Mouse (Mus musculus) limb, embryonic 14.5 days (tissue): Measurements from ENCODE around the gene Zfp28. TPM values are rescaled to one million over a fixed set of nuclear protein-coding genes. Genes with fewer than 3 reads are reported as not detected.

Experiments used
- ATAC-seq: fragments of 200-750 bp; cut with Nextera tagmentation; 2 replicates; pipeline ENCODE4 v1.8.0; 2017; ENCODE audit warnings: low read depth, moderate number of reproducible peaks, moderate TSS enrichment; ENCODE audit not compliant: low FRiP score
- DNase-seq: peaks from one replicate; pipeline ENCODE4 v3.0.0-alpha.2; 2015; ENCODE audit warnings: low spot score
- H3K27ac ChIP-seq: fragments of 300-500 bp; sonication (generic); replicated peaks from 2 replicates; pipeline ENCODE4 v1.5.1; 2014; ENCODE audit warnings: low read depth, mild to moderate bottlenecking, low read length, moderate library complexity, mixed read lengths
- H3K27me3 ChIP-seq: fragments of 300-500 bp; sonication (generic); 2 replicates; pipeline ENCODE4 v1.6.1; 2014; ENCODE audit warnings: low read length, mixed read lengths; ENCODE audit not compliant: control insufficient read depth, insufficient read depth
- H3K36me3 ChIP-seq: fragments of 300-500 bp; sonication (generic); 2 replicates; pipeline ENCODE4 v1.6.1; 2014; ENCODE audit warnings: mild to moderate bottlenecking, low read length, moderate library complexity, mixed read lengths; ENCODE audit not compliant: control insufficient read depth, insufficient read depth
- H3K4me1 ChIP-seq: fragments of 300-500 bp; sonication (generic); 2 replicates; pipeline ENCODE4 v1.6.1; 2014; ENCODE audit warnings: antibody characterized with exemption, low read length, mixed read lengths; ENCODE audit not compliant: control insufficient read depth, insufficient read depth
- H3K4me2 ChIP-seq: fragments of 300-500 bp; sonication (generic); replicated peaks from 2 replicates; pipeline ENCODE4 v1.6.1; 2014; ENCODE audit warnings: low read depth, mild to moderate bottlenecking, low read length, moderate library complexity; ENCODE audit not compliant: severe bottlenecking
- H3K4me3 ChIP-seq: fragments of 300-500 bp; sonication (generic); replicated peaks from 2 replicates; pipeline ENCODE4 v1.5.1; 2014; ENCODE audit warnings: low read length
- H3K9ac ChIP-seq: fragments of 300-500 bp; sonication (generic); 2 replicates; pipeline ENCODE4 v1.6.1; 2014; ENCODE audit warnings: mild to moderate bottlenecking, low read depth, low read length, moderate library complexity; ENCODE audit not compliant: severe bottlenecking
- H3K9me3 ChIP-seq: fragments of 300-500 bp; sonication (generic); 2 replicates; pipeline ENCODE4 v1.6.1; 2016; ENCODE audit warnings: low read length; ENCODE audit not compliant: control insufficient read depth
- POLR2A ChIP-seq: fragments of 200-500 bp; IDR thresholded peaks from 2 replicates; pipeline ENCODE4 v1.8.0; 2012; ENCODE audit warnings: inconsistent platforms, mild to moderate bottlenecking, moderate library complexity, borderline replicate concordance; ENCODE audit not compliant: insufficient read depth, insufficient read length; ENCODE audit errors: extremely low read depth
- WGBS: fragments of 180-500 bp; shearing (Covaris S2); extraction: QIAGEN DNeasy Blood & Tissue Kit; methylation state at CpG from one replicate; pipeline ENCODE4 v1.1.7; 2014; 5-methylcytosine and 5-hydroxymethylcytosine counted together
- polyA plus RNA-seq, 2 experiments: library from polyadenylated mRNA; depleted of rRNA in 1 of 2; stranded (reverse) in 1 of 2; unstranded in 1 of 2; fragments of >200 nt; fragmentation: Nextera tagmentation in 1 of 2; extraction: Ambion mirVana in 1 of 2; gene quantifications; 2 replicates each; pipeline versions ENCODE4 v1.2.1 to v1.2.3; 2012 to 2014

The Zfp28 gene
- polyA plus RNA-seq, 2 experiments: 11.0 to 11.1 TPM

DNA sequence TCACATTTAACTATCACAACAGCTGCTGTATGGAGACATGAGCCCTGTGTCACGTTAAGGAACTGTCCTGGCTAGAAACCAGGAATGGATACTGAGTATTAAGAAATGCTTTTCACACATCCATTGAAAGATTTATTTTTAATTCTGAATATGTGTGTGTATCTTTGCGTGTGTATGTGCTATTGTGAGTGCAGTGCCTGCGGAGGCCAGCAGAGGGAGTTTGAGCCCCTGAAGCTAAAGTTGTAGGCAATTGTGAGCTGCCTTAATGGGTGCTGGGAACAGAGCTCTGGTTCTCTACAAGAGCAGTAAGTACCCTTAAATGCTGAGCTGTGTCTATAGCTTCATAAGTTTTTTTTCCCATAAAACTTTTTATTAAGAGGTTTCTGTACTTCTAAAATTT is 46.3 kb downstream of the Zfp28 start:
- Histone ChIP-seq H3K4me1 (no peaks in the 10 kb centered on the region), H3K9ac (no peak overlapping the region), H3K27me3 (no peaks in the 10 kb centered on the region), H3K27ac (no peak overlapping the region), H3K9me3 (peaks cover 4% of the 10 kb centered on the region; the same call in 1 of the 2 replicates), H3K36me3 (no peaks in the 10 kb centered on the region), H3K4me2 (no peak overlapping the region), H3K4me3 (no peak overlapping the region)
- TF ChIP-seq POLR2A: no peak
- no peak for ATAC-seq
- WGBS: 82% methylated on average over 3 of the region's 3 CpGs
- DNase-seq: no peak

DNA sequence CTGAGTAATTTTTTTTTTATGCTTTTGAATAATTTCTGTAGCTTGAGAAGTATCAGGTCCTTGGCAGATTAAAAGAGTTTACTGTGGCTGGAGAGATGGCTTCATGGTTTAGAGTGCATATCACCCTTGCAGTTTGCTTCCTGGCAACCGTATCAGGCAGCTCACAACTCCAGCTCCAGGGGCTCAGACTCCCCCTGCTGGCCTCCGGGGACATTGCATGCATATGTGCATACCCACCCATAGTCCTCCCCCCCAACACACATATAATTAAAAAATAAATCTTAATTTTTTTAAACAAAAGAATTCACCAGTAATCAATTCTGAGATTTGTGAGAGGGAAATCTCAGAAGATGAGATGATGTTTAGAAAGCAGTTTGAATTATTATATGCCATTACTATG is 47.2 kb downstream of the Zfp28 start:
- Histone ChIP-seq H3K9ac (no peak overlapping the region), H3K36me3 (no peaks in the 10 kb centered on the region), H3K9me3 (peaks cover 4% of the 10 kb centered on the region; the same call in 1 of the 2 replicates), H3K27me3 (no peaks in the 10 kb centered on the region), H3K27ac (no peak overlapping the region), H3K4me1 (no peaks in the 10 kb centered on the region), H3K4me2 (no peak overlapping the region), H3K4me3 (no peak overlapping the region)
- no peak for ATAC-seq
- TF ChIP-seq POLR2A: no peak
- DNase-seq: no peak
- 42% methylated on average over 2 of the region's 2 CpGs for WGBS

GRCm38 (mm10) chr7:6438388-6438787 is 55.3 kb downstream of the Zfp28 start, which contains the start of gene Olfr1344:
TSS of gene Olfr1344 (plus strand) at chr7:6438688.
- Histone ChIP-seq H3K36me3 (no peaks in the 10 kb centered on the region), H3K4me3 (no peak within 1 kb of the TSS), H3K27ac (no peak within 1 kb of the TSS), H3K4me1 (no peaks in the 10 kb centered on the region), H3K4me2 (no peak within 1 kb of the TSS), H3K9ac (no peak within 1 kb of the TSS), H3K27me3 (no peaks in the 10 kb centered on the region), H3K9me3 (no peaks in the 10 kb centered on the region)
- ATAC-seq (no peak), DNase-seq (no peak)
- TF ChIP-seq POLR2A: no peak
- 82% methylated on average over 3 of the region's 3 CpGs for WGBS

DNA sequence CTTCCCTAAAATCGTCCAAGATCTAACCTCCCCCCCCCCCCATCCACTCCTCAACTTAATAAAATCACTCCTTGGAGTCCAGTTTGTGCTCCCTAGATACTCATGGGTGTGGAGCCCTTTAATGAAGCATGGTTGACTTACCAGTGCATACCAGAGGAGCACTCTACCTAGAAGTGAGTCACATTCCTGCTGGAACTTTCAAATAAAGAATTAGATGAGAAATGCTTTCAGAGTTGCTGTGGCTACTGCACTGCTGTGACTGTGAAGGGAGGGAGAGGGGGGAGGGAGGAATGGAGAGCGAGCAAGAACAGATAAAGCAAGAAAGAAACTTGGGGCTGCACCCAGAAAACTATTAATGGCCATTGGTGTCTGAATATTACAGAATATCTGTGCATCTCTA is 58.1 kb downstream of the Zfp28 start:
- Histone ChIP-seq H3K4me3 (no peak overlapping the region), H3K4me1 (no peaks in the 10 kb centered on the region), H3K9me3 (no peaks in the 10 kb centered on the region), H3K9ac (no peak overlapping the region), H3K4me2 (no peak overlapping the region), H3K27me3 (no peaks in the 10 kb centered on the region), H3K27ac (no peak overlapping the region), H3K36me3 (no peaks in the 10 kb centered on the region)
- WGBS: 70% methylated on average over 2 of the region's 2 CpGs
- TF ChIP-seq POLR2A: no peak
- DNase-seq (no peak), ATAC-seq (no peak)

Other genes with a start within 250 kb of the Zfp28 start
- 45.9 and 55.3 TPM in 2 replicates for gene Zfp787, start 227.3 kb upstream of the Zfp28 start, polyA plus RNA-seq (2012; rRNA removed)
- gene Zfp787, start 227.3 kb upstream of the Zfp28 start, polyA plus RNA-seq (2014; fragmentation: Nextera tagmentation; extraction: Ambion mirVana): 13.7 and 14.4 TPM in 2 replicates
- 50.6 and 73.3 TPM in 2 replicates for gene Zfp444, start 211.1 kb upstream of the Zfp28 start, polyA plus RNA-seq (2012; rRNA removed)
- 54.2 and 62.5 TPM in 2 replicates for gene Zfp444, start 211.1 kb upstream of the Zfp28 start, polyA plus RNA-seq (2014; fragmentation: Nextera tagmentation; extraction: Ambion mirVana)
- not detected in 2 replicates for gene Galp, start 186.2 kb upstream of the Zfp28 start, polyA plus RNA-seq (2012; rRNA removed)
- not detected in 2 replicates for gene Galp, start 186.2 kb upstream of the Zfp28 start, polyA plus RNA-seq (2014; fragmentation: Nextera tagmentation; extraction: Ambion mirVana)
- not detected in 2 replicates for gene Zscan5b, start 161.0 kb upstream of the Zfp28 start, polyA plus RNA-seq (2012; rRNA removed)
- not detected in 2 replicates for gene Zscan5b, start 161.0 kb upstream of the Zfp28 start, polyA plus RNA-seq (2014; fragmentation: Nextera tagmentation; extraction: Ambion mirVana)
- gene Epp13, start 130.6 kb upstream of the Zfp28 start, polyA plus RNA-seq (2012; rRNA removed): not detected in 2 replicates
- not detected in 2 replicates for gene Epp13, start 130.6 kb upstream of the Zfp28 start, polyA plus RNA-seq (2014; fragmentation: Nextera tagmentation; extraction: Ambion mirVana)
- gene Zfp667, start 96.7 kb upstream of the Zfp28 start, polyA plus RNA-seq (2012; rRNA removed): 3.7 and 4.7 TPM in 2 replicates
- 8.4 and 8.5 TPM in 2 replicates for gene Zfp667, start 96.7 kb upstream of the Zfp28 start, polyA plus RNA-seq (2014; fragmentation: Nextera tagmentation; extraction: Ambion mirVana)
- 6.1 and 6.2 TPM in 2 replicates for gene Zfp583, start 52.0 kb upstream of the Zfp28 start, polyA plus RNA-seq (2012; rRNA removed)
- gene Zfp583, start 52.0 kb upstream of the Zfp28 start, polyA plus RNA-seq (2014; fragmentation: Nextera tagmentation; extraction: Ambion mirVana): 5.4 and 6.4 TPM in 2 replicates
- 1.4 and 1.9 TPM in 2 replicates for gene Gm3854, start 39.5 kb upstream of the Zfp28 start, polyA plus RNA-seq (2012; rRNA removed)
- 1.1 and 1.9 TPM in 2 replicates for gene Gm3854, start 39.5 kb upstream of the Zfp28 start, polyA plus RNA-seq (2014; fragmentation: Nextera tagmentation; extraction: Ambion mirVana)
- gene Zfp78, start 20.0 kb upstream of the Zfp28 start, polyA plus RNA-seq (2012; rRNA removed): 1.1 and 2.1 TPM in 2 replicates
- gene Zfp78, start 20.0 kb upstream of the Zfp28 start, polyA plus RNA-seq (2014; fragmentation: Nextera tagmentation; extraction: Ambion mirVana): 2.8 and 3.4 TPM in 2 replicates
- gene Smim17, start 15.4 kb downstream of the Zfp28 start, polyA plus RNA-seq (2012; rRNA removed): 0.31 and 0.51 TPM in 2 replicates
- gene Smim17, start 15.4 kb downstream of the Zfp28 start, polyA plus RNA-seq (2014; fragmentation: Nextera tagmentation; extraction: Ambion mirVana): 0.32 TPM in 1 of 2 replicates, not detected in the other
- 0.03 and 0.06 TPM in 2 replicates for gene Gm20715, start 27.0 kb downstream of the Zfp28 start, polyA plus RNA-seq (2012; rRNA removed)
- gene Gm20715, start 27.0 kb downstream of the Zfp28 start, polyA plus RNA-seq (2014; fragmentation: Nextera tagmentation; extraction: Ambion mirVana): not detected in 2 replicates
- gene Olfr1344, start 55.4 kb downstream of the Zfp28 start, polyA plus RNA-seq (2012; rRNA removed): not detected in 2 replicates
- not detected in 2 replicates for gene Olfr1344, start 55.4 kb downstream of the Zfp28 start, polyA plus RNA-seq (2014; fragmentation: Nextera tagmentation; extraction: Ambion mirVana)
- gene Olfr1336, start 72.9 kb downstream of the Zfp28 start, polyA plus RNA-seq (2012; rRNA removed): not detected in 2 replicates
- gene Olfr1336, start 72.9 kb downstream of the Zfp28 start, polyA plus RNA-seq (2014; fragmentation: Nextera tagmentation; extraction: Ambion mirVana): not detected in 2 replicates
- gene Olfr1346, start 83.8 kb downstream of the Zfp28 start, polyA plus RNA-seq (2012; rRNA removed): not detected in 2 replicates
- not detected in 2 replicates for gene Olfr1346, start 83.8 kb downstream of the Zfp28 start, polyA plus RNA-seq (2014; fragmentation: Nextera tagmentation; extraction: Ambion mirVana)
- 0.09 TPM in 1 of 2 replicates, not detected in the other for gene Olfr5, start 103.6 kb downstream of the Zfp28 start, polyA plus RNA-seq (2012; rRNA removed)
- gene Olfr5, start 103.6 kb downstream of the Zfp28 start, polyA plus RNA-seq (2014; fragmentation: Nextera tagmentation; extraction: Ambion mirVana): not detected in 2 replicates
- gene Olfr1347, start 116.5 kb downstream of the Zfp28 start, polyA plus RNA-seq (2012; rRNA removed): 0.04 TPM in 1 of 2 replicates, not detected in the other
- not detected in 2 replicates for gene Olfr1347, start 116.5 kb downstream of the Zfp28 start, polyA plus RNA-seq (2014; fragmentation: Nextera tagmentation; extraction: Ambion mirVana)
- gene Olfr1348, start 125.5 kb downstream of the Zfp28 start, polyA plus RNA-seq (2012; rRNA removed): not detected in 2 replicates
- gene Olfr1348, start 125.5 kb downstream of the Zfp28 start, polyA plus RNA-seq (2014; fragmentation: Nextera tagmentation; extraction: Ambion mirVana): not detected in 2 replicates
- gene Olfr1349, start 139.7 kb downstream of the Zfp28 start, polyA plus RNA-seq (2012; rRNA removed): 0.18 and 0.60 TPM in 2 replicates
- gene Olfr1349, start 139.7 kb downstream of the Zfp28 start, polyA plus RNA-seq (2014; fragmentation: Nextera tagmentation; extraction: Ambion mirVana): not detected in 2 replicates
- gene Olfr1350, start 181.5 kb downstream of the Zfp28 start, polyA plus RNA-seq (2012; rRNA removed): not detected in 2 replicates
- gene Olfr1350, start 181.5 kb downstream of the Zfp28 start, polyA plus RNA-seq (2014; fragmentation: Nextera tagmentation; extraction: Ambion mirVana): not detected in 2 replicates